In genomic region chrX:162599666-162600065, GRCm38 (mm10) we compare ENCODE assay signal across 23 mouse cellular contexts. TPM values are rescaled to one million over a fixed set of nuclear protein-coding genes. Genes with fewer than 3 reads are reported as not detected.
A peak's percentile ranks its signal among the peaks of the same experiment; 100 is the strongest.
DNase-seq lines count a peak whose midpoint lies in the region; ATAC-seq lines count a peak whose summit lies in the region.
"Had no signal": no experiment of that assay in that cellular context is flagged by ENCODE, and none has a peak within 500 bp of the region (broad histone marks: within the 10 kb centered on the region; RNA-seq: fewer than 3 reads in every experiment).

No protein-coding gene starts in this region.

- H3K9me3 ChIP-seq in embryonic facial prominence, embryonic 14.5 days (ENCODE audit: control insufficient read depth, low read length), result no peaks in the 10 kb centered on the region
- H3K9me3 ChIP-seq in embryonic facial prominence, embryonic 10.5 days, result no peaks in the 10 kb centered on the region
- no peaks in the 10 kb centered on the region for H3K9me3 ChIP-seq in limb, embryonic 13.5 days
- H3K9me3 ChIP-seq in limb, embryonic 10.5 days (replicated peaks), result no peaks in the 10 kb centered on the region
- no peaks in the 10 kb centered on the region for H3K9me3 ChIP-seq in neural tube, embryonic 13.5 days
- H3K9me3 ChIP-seq: embryonic facial prominence, embryonic 13.5 days; forebrain, embryonic 13.5 days; forebrain, embryonic 15.5 days; G1E had no signal

- no peak overlapping the region for H3K27ac ChIP-seq in embryonic facial prominence, embryonic 14.5 days (replicated peaks; ENCODE audit: low read depth, low read length)
- no peak overlapping the region for H3K27ac ChIP-seq in embryonic facial prominence, embryonic 10.5 days (replicated peaks)
- H3K27ac ChIP-seq in limb, embryonic 13.5 days, result no peak overlapping the region
- H3K27ac ChIP-seq in limb, embryonic 10.5 days, result no peak overlapping the region
- H3K27ac ChIP-seq in neural tube, embryonic 13.5 days (replicated peaks), result no peak overlapping the region
- H3K27ac ChIP-seq: embryonic facial prominence, embryonic 13.5 days; forebrain, embryonic 13.5 days; forebrain, embryonic 15.5 days had no signal

- H3K4me3 ChIP-seq in embryonic facial prominence, embryonic 14.5 days (ENCODE audit: low read depth, low read length), result no peak overlapping the region
- no peak overlapping the region for H3K4me3 ChIP-seq in embryonic facial prominence, embryonic 10.5 days
- H3K4me3 ChIP-seq in limb, embryonic 13.5 days, result no peak overlapping the region
- H3K4me3 ChIP-seq in limb, embryonic 10.5 days, result no peak overlapping the region
- H3K4me3 ChIP-seq in neural tube, embryonic 13.5 days, result no peak overlapping the region
- H3K4me3 ChIP-seq: embryonic facial prominence, embryonic 13.5 days; forebrain, embryonic 13.5 days; forebrain, embryonic 15.5 days had no signal

- H3K9ac ChIP-seq in embryonic facial prominence, embryonic 14.5 days (ENCODE audit: low read depth, low read length), result no peak overlapping the region
- H3K9ac ChIP-seq in limb, embryonic 13.5 days, result no peak overlapping the region
- H3K9ac ChIP-seq in neural tube, embryonic 13.5 days, result no peak overlapping the region
- H3K9ac ChIP-seq: embryonic facial prominence, embryonic 13.5 days; forebrain, embryonic 13.5 days; forebrain, embryonic 15.5 days; forebrain, postnatal 0 days had no signal

- 78% methylated on average over 3 of the region's 3 CpGs for WGBS in embryonic facial prominence, embryonic 14.5 days
- WGBS in embryonic facial prominence, embryonic 10.5 days, result 88% methylated on average over 3 of the region's 3 CpGs
- 84% methylated on average over 3 of the region's 3 CpGs for WGBS in limb, embryonic 13.5 days
- 93% methylated on average over 3 of the region's 3 CpGs for WGBS in limb, embryonic 10.5 days
- 80% methylated on average over 3 of the region's 3 CpGs for WGBS in neural tube, embryonic 13.5 days

- no peaks in the 10 kb centered on the region for H3K36me3 ChIP-seq in embryonic facial prominence, embryonic 14.5 days (ENCODE audit: control insufficient read depth, insufficient read depth, low read length)
- no peaks in the 10 kb centered on the region for H3K36me3 ChIP-seq in embryonic facial prominence, embryonic 10.5 days (replicated peaks)
- H3K36me3 ChIP-seq in limb, embryonic 13.5 days, result no peaks in the 10 kb centered on the region
- H3K36me3 ChIP-seq in limb, embryonic 10.5 days, result no peaks in the 10 kb centered on the region
- H3K36me3 ChIP-seq in neural tube, embryonic 13.5 days, result no peaks in the 10 kb centered on the region
- H3K36me3 ChIP-seq: embryonic facial prominence, embryonic 13.5 days; forebrain, embryonic 15.5 days; G1E had no signal

- no peak for ATAC-seq in embryonic facial prominence, embryonic 14.5 days (ENCODE audit: low read depth)
- ATAC-seq in limb, embryonic 13.5 days (ENCODE audit: low FRiP score, low read depth), result 0 out of 2 replicates have a peak, but pooled peaks have one; percentile 24
- peak; percentile 59; the same call in 1 of the 2 replicates for ATAC-seq in neural tube, embryonic 13.5 days (ENCODE audit: low read depth)
- ATAC-seq: activated CD4-positive, CD25-positive, alpha-beta regulatory T cell, adult 4 months; CD4-positive, CD25-positive, alpha-beta regulatory T cell, adult 4 months; forebrain, embryonic 13.5 days; forebrain, embryonic 15.5 days; forebrain, postnatal 0 days; Patski had no signal

- H3K27me3 ChIP-seq in embryonic facial prominence, embryonic 14.5 days (replicated peaks; ENCODE audit: control insufficient read depth, insufficient read depth, low read length), result no peaks in the 10 kb centered on the region
- peaks cover 30% of the 10 kb centered on the region for H3K27me3 ChIP-seq in embryonic facial prominence, embryonic 10.5 days (replicated peaks; ENCODE audit: low read depth, poor library complexity, severe bottlenecking)
- H3K27me3 ChIP-seq in limb, embryonic 13.5 days, result no peaks in the 10 kb centered on the region
- peaks cover 38% of the 10 kb centered on the region for H3K27me3 ChIP-seq in limb, embryonic 10.5 days (ENCODE audit: low read depth, poor library complexity, severe bottlenecking)
- H3K27me3 ChIP-seq in neural tube, embryonic 13.5 days, result peaks cover 4% of the 10 kb centered on the region; the same call in 1 of the 2 replicates
- H3K27me3 ChIP-seq: CH12.LX; embryonic facial prominence, embryonic 13.5 days; forebrain, embryonic 13.5 days; forebrain, embryonic 15.5 days had no signal

- H3K4me1 ChIP-seq in embryonic facial prominence, embryonic 14.5 days (ENCODE audit: control insufficient read depth, insufficient read depth, low read length), result no peaks in the 10 kb centered on the region
- no peaks in the 10 kb centered on the region for H3K4me1 ChIP-seq in embryonic facial prominence, embryonic 10.5 days
- no peaks in the 10 kb centered on the region for H3K4me1 ChIP-seq in limb, embryonic 13.5 days
- H3K4me1 ChIP-seq in limb, embryonic 10.5 days, result no peaks in the 10 kb centered on the region
- no peaks in the 10 kb centered on the region for H3K4me1 ChIP-seq in neural tube, embryonic 13.5 days (replicated peaks)
- H3K4me1 ChIP-seq: embryonic facial prominence, embryonic 13.5 days; forebrain, embryonic 13.5 days; forebrain, embryonic 15.5 days had no signal

- peak; percentile 54 for DNase-seq in embryonic facial prominence, embryonic 14.5 days (ENCODE audit: low spot score)
- no peak for DNase-seq in embryonic facial prominence, embryonic 10.5 days (ENCODE audit: low spot score)
- no peak for DNase-seq in limb, embryonic 10.5 days (ENCODE audit: low spot score)
- DNase-seq in neural tube, embryonic 10.5 days (ENCODE audit: extremely low spot score, low spot score), result no peak
- DNase-seq: adrenal gland, adult 8-10 months; adrenal gland, postnatal 14 days; adrenal gland, postnatal 36 days; B cell, adult 2 months; cerebellum, adult 11-12 months; cerebellum, adult 2 months; cerebellum, adult 9-10 months; cerebellum, postnatal 25 days; forebrain, postnatal 0 days had no signal

- H3K4me2 ChIP-seq in embryonic facial prominence, embryonic 14.5 days (ENCODE audit: low read depth, low read length), result no peak overlapping the region
- H3K4me2 ChIP-seq in limb, embryonic 13.5 days (replicated peaks), result no peak overlapping the region
- H3K4me2 ChIP-seq in neural tube, embryonic 13.5 days, result no peak overlapping the region
- H3K4me2 ChIP-seq: embryonic facial prominence, embryonic 13.5 days; forebrain, embryonic 13.5 days; forebrain, embryonic 15.5 days had no signal

RNA-seq across cellular contexts. Expression of gene Reps2, which starts 43.8 kb away (rescaled TPM):
- polyA plus RNA-seq in embryonic facial prominence, embryonic 14.5 days (2014; fragmentation: Nextera tagmentation; extraction: Ambion mirVana), result 3.1 and 4.2 TPM in 2 replicates
- polyA plus RNA-seq in embryonic facial prominence, embryonic 10.5 days (2016; fragmentation: Nextera tagmentation; extraction: Ambion mirVana), result 0.25 and 0.29 TPM in 2 replicates
- polyA plus RNA-seq in limb, embryonic 13.5 days (2015; fragmentation: Nextera tagmentation; extraction: Ambion mirVana), result 1.1 and 1.4 TPM in 2 replicates
- polyA plus RNA-seq in limb, embryonic 10.5 days (2016; fragmentation: Nextera tagmentation; extraction: Ambion mirVana), result 0.15 and 0.33 TPM in 2 replicates
- polyA plus RNA-seq in neural tube, embryonic 13.5 days (2015; fragmentation: Nextera tagmentation; extraction: Ambion mirVana), result 1.8 TPM in 2 replicates
- polyA plus RNA-seq: activated CD4-positive, CD25-positive, alpha-beta regulatory T cell, adult 4 months; CD4-positive, CD25-positive, alpha-beta regulatory T cell, adult 4 months had no signal
